Mouse (Mus musculus): ENCODE results near the gene Pkn3. TPM values are rescaled to one million over a fixed set of nuclear protein-coding genes. Genes with fewer than 3 reads are reported as not detected.
"Not testable (repeated sequence)": the region's sequence is repeated elsewhere in the genome, so short reads cannot be mapped to it uniquely, and the experiment has no call there.

The Pkn3 gene
- polyA plus RNA-seq, 1 experiment = 4.3 TPM

DNA sequence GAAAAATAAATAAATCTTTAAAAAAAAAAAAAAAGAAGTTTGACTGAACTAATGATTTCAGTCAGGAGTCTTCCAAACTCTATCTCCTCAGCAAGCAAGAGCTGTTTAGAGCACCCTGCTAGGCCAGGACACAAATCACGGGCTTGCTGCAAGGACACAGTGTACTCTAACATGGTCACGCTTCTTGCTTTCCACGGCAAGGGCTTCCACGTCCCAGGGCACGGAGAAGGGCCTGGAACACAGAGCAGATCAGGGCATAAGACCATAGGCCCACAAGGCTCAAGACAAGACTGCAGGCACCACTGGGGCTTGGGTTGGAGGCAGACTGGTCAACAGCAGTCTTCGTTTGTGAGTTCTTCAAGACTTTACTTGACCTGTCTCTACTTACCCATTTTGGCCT, 30.4 kb upstream of the Pkn3 start:
- Histone ChIP-seq H3K4me2 (ENCODE audit: low read depth) (no peak overlapping the region), H3K27me3 (ENCODE audit: control insufficient read depth, insufficient read depth, insufficient read length) (no peaks in the 10 kb centered on the region), H3K79me2 (ENCODE audit: control insufficient read depth, insufficient read depth) (no peaks in the 10 kb centered on the region), H3K36me3 (ENCODE audit: control insufficient read depth, insufficient read depth) (no peaks in the 10 kb centered on the region), H3ac (ENCODE audit: control insufficient read depth, insufficient read length) (no peak overlapping the region), H3K4me3 (no peak overlapping the region)
- no peak for TF ChIP-seq TCF3 (IDR thresholded peaks at IDR 0.05; ENCODE audit: insufficient read length, low read depth)
- no peak for TF ChIP-seq E2F4 (IDR thresholded peaks at IDR 0.05; ENCODE audit: insufficient read depth)
- TF ChIP-seq MYOD1 (IDR thresholded peaks at IDR 0.05; ENCODE audit: control insufficient read depth in 1 of 3, insufficient read length in 2 of 3, low read depth in 2 of 3) = no peak
- no peak for TF ChIP-seq TCF12 (IDR thresholded peaks at IDR 0.05; ENCODE audit: insufficient read depth, poor library complexity, severe bottlenecking)
- TF ChIP-seq USF1 (IDR thresholded peaks at IDR 0.05; ENCODE audit: low read depth) = no peak
- no peak for TF ChIP-seq MYOG (IDR thresholded peaks at IDR 0.05; ENCODE audit: control insufficient read depth in 1 of 3, insufficient read depth in 1 of 3, insufficient read length in 2 of 3, low read depth in 2 of 3)
- no peak for TF ChIP-seq REST (IDR thresholded peaks at IDR 0.05; ENCODE audit: insufficient read depth, insufficient read length)
- TF ChIP-seq CEBPB (IDR thresholded peaks at IDR 0.05; ENCODE audit: insufficient read depth, poor library complexity, severe bottlenecking) = no peak
- TF ChIP-seq MAX (IDR thresholded peaks at IDR 0.05; ENCODE audit: low read depth) = no peak

DNA sequence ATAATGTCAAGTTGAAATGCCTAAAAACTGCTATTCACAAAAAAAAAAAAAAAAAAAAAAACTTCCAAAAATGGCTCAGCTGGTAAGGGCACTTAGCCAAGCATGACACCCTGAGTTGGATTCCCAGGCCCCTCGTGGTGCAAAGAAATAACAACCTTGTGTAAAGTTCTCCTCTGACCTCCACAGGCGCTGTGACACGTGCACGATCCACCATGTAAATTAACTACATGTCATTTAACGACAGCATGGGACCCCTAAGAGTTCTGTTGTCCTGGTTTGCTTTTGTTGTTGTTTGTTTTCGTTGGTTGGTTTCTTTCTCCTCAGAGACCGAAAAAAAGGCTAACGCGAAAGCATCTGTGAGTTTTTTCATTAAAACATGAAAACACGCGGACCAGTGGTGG, 29.4 kb upstream of the Pkn3 start:
- Histone ChIP-seq H3K4me3 (peak overlapping the region; percentile 35), H3K4me2 (ENCODE audit: low read depth) (peak overlapping the region; percentile 91), H3ac (ENCODE audit: control insufficient read depth, insufficient read length) (peak overlapping the region; percentile 62), H3K27me3 (ENCODE audit: control insufficient read depth, insufficient read depth, insufficient read length) (no peaks in the 10 kb centered on the region), H3K79me2 (ENCODE audit: control insufficient read depth, insufficient read depth) (no peaks in the 10 kb centered on the region), H3K36me3 (ENCODE audit: control insufficient read depth, insufficient read depth) (no peaks in the 10 kb centered on the region)
- no peak for TF ChIP-seq TCF3 (IDR thresholded peaks at IDR 0.05; ENCODE audit: insufficient read length, low read depth)
- no peak for TF ChIP-seq POLR2AphosphoS2 (IDR thresholded peaks at IDR 0.05; ENCODE audit: insufficient read length, low read depth)
- no peak for TF ChIP-seq MAX (IDR thresholded peaks at IDR 0.05; ENCODE audit: low read depth)
- no peak for TF ChIP-seq USF1 (IDR thresholded peaks at IDR 0.05; ENCODE audit: low read depth)
- TF ChIP-seq E2F4 (IDR thresholded peaks at IDR 0.05; ENCODE audit: insufficient read depth) = no peak
- no peak for TF ChIP-seq SRF (IDR thresholded peaks at IDR 0.05; ENCODE audit: control insufficient read depth, insufficient read length, low read depth)
- TF ChIP-seq MYOG (IDR thresholded peaks at IDR 0.05; ENCODE audit: control insufficient read depth in 1 of 3, insufficient read depth in 1 of 3, insufficient read length in 2 of 3, low read depth in 2 of 3) = no peak
- TF ChIP-seq TCF12 (IDR thresholded peaks at IDR 0.05; ENCODE audit: insufficient read depth, poor library complexity, severe bottlenecking) = no peak
- no peak for TF ChIP-seq POLR2A (IDR thresholded peaks at IDR 0.05; ENCODE audit: insufficient read length, low read depth)
- no peak for TF ChIP-seq MYOD1 (IDR thresholded peaks at IDR 0.05; ENCODE audit: control insufficient read depth in 1 of 3, insufficient read length in 2 of 3, low read depth in 2 of 3)
- no peak for TF ChIP-seq REST (IDR thresholded peaks at IDR 0.05; ENCODE audit: insufficient read depth, insufficient read length)
- TF ChIP-seq CEBPB (IDR thresholded peaks at IDR 0.05; ENCODE audit: insufficient read depth, poor library complexity, severe bottlenecking) = no peak

DNA sequence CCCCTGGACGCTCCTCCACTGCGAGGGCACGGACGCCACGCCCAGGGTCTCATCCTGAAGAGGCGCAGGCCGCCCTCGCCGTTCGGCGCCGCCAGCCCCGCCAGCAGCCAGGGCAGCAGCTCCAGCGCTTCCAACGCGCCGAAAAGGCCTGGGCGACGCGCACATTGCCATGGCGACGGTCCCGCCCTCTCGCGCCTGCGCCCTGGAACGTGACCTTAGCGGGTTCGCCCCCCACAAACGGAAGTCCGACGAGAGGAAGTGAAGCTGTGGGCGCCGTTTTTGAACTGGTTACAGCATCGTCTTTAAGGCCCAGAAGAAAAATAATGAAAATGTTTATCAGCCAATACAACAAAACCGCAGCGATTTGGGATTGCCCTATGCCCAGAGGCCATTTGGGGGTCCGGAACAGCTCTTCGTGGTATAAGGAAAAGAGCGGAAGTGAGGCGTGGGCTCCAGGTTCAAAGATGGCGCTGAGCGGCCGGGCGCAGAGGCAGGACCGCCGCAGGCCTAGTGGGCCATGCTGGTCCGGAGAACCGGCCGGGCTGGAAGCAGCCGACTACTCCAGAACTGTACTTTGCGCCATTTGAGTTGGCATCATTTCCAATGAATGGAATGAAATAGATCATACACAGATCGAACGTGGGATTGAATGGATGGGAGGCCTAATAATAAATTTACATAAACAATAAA, 28.6 kb upstream of the Pkn3 start, which contains the start of gene Wdr34:
TSS of gene Wdr34 (minus strand) at position 183 of the 690 bp plus-strand sequence.
- Histone ChIP-seq H3K36me3 (ENCODE audit: control insufficient read depth, insufficient read depth) (no peaks in the 10 kb centered on the region), H3K27me3 (ENCODE audit: control insufficient read depth, insufficient read depth, insufficient read length) (no peaks in the 10 kb centered on the region), H3ac (ENCODE audit: control insufficient read depth, insufficient read length) (peak within 1 kb of the TSS; percentile 62), H3K4me3 (peak within 1 kb of the TSS; percentile 35), H3K79me2 (ENCODE audit: control insufficient read depth, insufficient read depth) (no peaks in the 10 kb centered on the region), H3K4me2 (ENCODE audit: low read depth) (peak within 1 kb of the TSS; percentile 91)
- TF ChIP-seq POLR2A (IDR thresholded peaks at IDR 0.05; ENCODE audit: insufficient read length, low read depth) (peak; percentile 81), POLR2AphosphoS2 (IDR thresholded peaks at IDR 0.05; ENCODE audit: insufficient read length, low read depth) (peak; percentile 80), MYOG (IDR thresholded peaks at IDR 0.05; ENCODE audit: control insufficient read depth in 1 of 3, insufficient read depth in 1 of 3, insufficient read length in 2 of 3, low read depth in 2 of 3) (peak in 1 of 3 experiments; percentile 30), SRF (IDR thresholded peaks at IDR 0.05; ENCODE audit: control insufficient read depth, insufficient read length, low read depth) (peak; percentile 85), USF1 (IDR thresholded peaks at IDR 0.05; ENCODE audit: low read depth) (no peak)

DNA sequence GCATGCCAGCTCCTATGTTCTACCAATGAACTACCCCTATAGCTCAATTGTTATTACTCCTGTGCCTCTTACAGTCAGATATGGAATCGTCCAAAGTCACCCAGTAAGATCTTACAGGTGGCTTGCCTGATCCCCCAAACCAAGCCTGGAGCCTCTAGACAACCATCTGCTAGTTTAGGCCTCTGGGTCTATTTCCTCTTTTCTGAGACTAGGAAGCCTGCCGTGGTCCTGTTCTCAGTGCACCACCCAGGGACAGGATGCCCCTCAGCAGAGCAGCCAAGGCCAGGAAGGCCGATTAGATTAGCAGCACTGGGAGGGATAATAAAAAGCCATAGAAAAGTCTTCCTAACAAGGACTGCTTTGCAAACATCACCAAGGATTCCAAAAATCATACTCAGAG, 27.7 kb upstream of the Pkn3 start:
- H3K79me2 ChIP-seq (ENCODE audit: control insufficient read depth, insufficient read depth) = no peaks in the 10 kb centered on the region
- H3K4me3 ChIP-seq = peak overlapping the region; percentile 35
- H3K36me3 ChIP-seq (ENCODE audit: control insufficient read depth, insufficient read depth) = no peaks in the 10 kb centered on the region
- H3K27me3 ChIP-seq (ENCODE audit: control insufficient read depth, insufficient read depth, insufficient read length) = no peaks in the 10 kb centered on the region
- no peak overlapping the region for H3ac ChIP-seq (ENCODE audit: control insufficient read depth, insufficient read length)
- no peak overlapping the region for H3K4me2 ChIP-seq (ENCODE audit: low read depth)
- no peak for TF ChIP-seq MYOD1 (IDR thresholded peaks at IDR 0.05; ENCODE audit: control insufficient read depth in 1 of 3, insufficient read length in 2 of 3, low read depth in 2 of 3)

DNA sequence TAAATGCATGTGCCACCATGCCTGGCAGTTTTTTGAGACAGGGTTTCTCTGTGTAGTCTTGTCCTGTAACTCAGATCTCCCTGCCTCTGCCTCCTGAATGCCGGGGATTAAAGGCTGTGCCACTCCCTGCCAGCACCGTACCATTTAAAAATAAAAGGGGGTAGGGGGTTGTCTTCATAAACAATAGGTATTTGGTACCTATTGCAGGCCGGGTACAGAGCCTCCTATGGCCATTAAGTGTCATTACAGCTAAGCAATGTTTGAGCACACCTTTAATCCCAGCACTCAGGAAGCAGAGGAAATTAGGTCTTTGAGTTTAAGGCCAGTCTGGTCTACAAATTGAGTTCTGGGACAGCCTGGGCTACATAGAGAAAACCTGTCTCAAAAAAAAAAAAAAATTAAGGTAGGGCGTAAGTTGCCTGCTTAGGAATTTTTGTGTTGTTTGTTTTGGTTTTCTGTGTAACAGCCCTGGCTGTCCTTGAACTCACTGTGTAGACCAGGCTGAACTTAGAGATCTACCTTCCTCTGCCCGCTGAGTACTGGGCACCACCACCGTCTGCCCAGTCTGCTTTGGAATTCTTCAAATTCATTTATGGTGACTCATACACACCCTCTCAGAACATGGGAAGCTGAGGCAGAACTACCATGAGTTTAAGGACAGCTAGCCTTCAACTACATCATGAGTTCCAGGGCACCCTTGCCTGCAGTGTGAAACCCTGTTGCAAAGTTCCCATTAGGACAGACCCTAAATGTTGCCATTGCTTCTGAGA, 25.3 kb upstream of the Pkn3 start:
- H3ac ChIP-seq (ENCODE audit: control insufficient read depth, insufficient read length) = no peak overlapping the region
- TF ChIP-seq MYOD1 (IDR thresholded peaks at IDR 0.05; ENCODE audit: control insufficient read depth in 1 of 3, insufficient read length in 2 of 3, low read depth in 2 of 3) = no peak
- TF ChIP-seq E2F4 (IDR thresholded peaks at IDR 0.05; ENCODE audit: insufficient read depth) = no peak
- no peak for TF ChIP-seq MYOG (IDR thresholded peaks at IDR 0.05; ENCODE audit: control insufficient read depth in 1 of 3, insufficient read depth in 1 of 3, insufficient read length in 2 of 3, low read depth in 2 of 3)
- no peak for TF ChIP-seq MAX (IDR thresholded peaks at IDR 0.05; ENCODE audit: low read depth)
- TF ChIP-seq REST (IDR thresholded peaks at IDR 0.05; ENCODE audit: insufficient read depth, insufficient read length) = no peak
- no peak for TF ChIP-seq USF1 (IDR thresholded peaks at IDR 0.05; ENCODE audit: low read depth)
- TF ChIP-seq TCF3 (IDR thresholded peaks at IDR 0.05; ENCODE audit: insufficient read length, low read depth) = no peak
- TF ChIP-seq POLR2AphosphoS2 (IDR thresholded peaks at IDR 0.05; ENCODE audit: insufficient read length, low read depth) = no peak
- TF ChIP-seq POLR2A (IDR thresholded peaks at IDR 0.05; ENCODE audit: insufficient read length, low read depth) = no peak
- TF ChIP-seq CEBPB (IDR thresholded peaks at IDR 0.05; ENCODE audit: insufficient read depth, poor library complexity, severe bottlenecking) = no peak
- no peak for TF ChIP-seq SRF (IDR thresholded peaks at IDR 0.05; ENCODE audit: control insufficient read depth, insufficient read length, low read depth)
- no peak for TF ChIP-seq TCF12 (IDR thresholded peaks at IDR 0.05; ENCODE audit: insufficient read depth, poor library complexity, severe bottlenecking)
- no peaks in the 10 kb centered on the region for H3K79me2 ChIP-seq (ENCODE audit: control insufficient read depth, insufficient read depth)
- no peak overlapping the region for H3K4me2 ChIP-seq (ENCODE audit: low read depth)
- no peak overlapping the region for H3K4me3 ChIP-seq
- H3K27me3 ChIP-seq (ENCODE audit: control insufficient read depth, insufficient read depth, insufficient read length) = no peaks in the 10 kb centered on the region
- no peaks in the 10 kb centered on the region for H3K36me3 ChIP-seq (ENCODE audit: control insufficient read depth, insufficient read depth)

DNA sequence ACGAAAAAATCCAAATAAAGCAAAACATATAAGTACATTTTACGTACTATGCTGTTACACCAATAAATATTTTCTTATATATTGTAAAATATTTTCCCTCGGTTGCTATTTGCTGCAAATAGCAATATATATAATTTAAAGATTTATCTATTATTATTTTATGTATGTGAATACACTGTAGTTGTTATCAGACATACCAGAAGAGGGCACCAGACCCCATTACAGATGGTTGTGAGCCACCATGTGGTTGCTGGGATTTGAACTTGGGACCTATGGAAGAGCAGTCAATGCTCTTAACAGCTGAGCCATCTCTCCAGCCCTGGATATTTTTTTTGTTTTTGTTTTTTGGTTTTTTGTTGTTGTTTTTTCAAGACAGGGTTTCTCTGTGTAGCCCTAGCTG, 22.2 kb upstream of the Pkn3 start:
- not testable (repeated sequence) for H3ac ChIP-seq (ENCODE audit: control insufficient read depth, insufficient read length); H3K79me2 ChIP-seq (ENCODE audit: control insufficient read depth, insufficient read depth); H3K4me2 ChIP-seq (ENCODE audit: low read depth); H3K27me3 ChIP-seq (ENCODE audit: control insufficient read depth, insufficient read depth, insufficient read length); H3K36me3 ChIP-seq (ENCODE audit: control insufficient read depth, insufficient read depth); H3K4me3 ChIP-seq
